Mouse (Mus musculus): ENCODE data around the gene Abhd14b.

Abhd14b gene

GRCm38 (mm10) chr9:106447348-106447747 is at the start of gene Abhd14b, which contains the start of gene Abhd14a:
Gene Abhd14b, plus strand, starts transcription at chr9:106447459.
Gene Abhd14a, minus strand, starts transcription at chr9:106447678.
- peak; percentile 82 to 85 for DNase-seq

- no peak for DNase-seq
Observed at GRCm38 (mm10) chr9:106397733-106398132, 49.5 kb upstream of the Abhd14b start.

GRCm38 (mm10) chr9:106398667-106399311 is 48.5 kb upstream of the Abhd14b start:
- no peak for DNase-seq

GRCm38 (mm10) chr9:106399808-106400207 is 47.5 kb upstream of the Abhd14b start:
- no peak for DNase-seq

GRCm38 (mm10) chr9:106402149-106402548 is 45.1 kb upstream of the Abhd14b start:
- no peak for DNase-seq

GRCm38 (mm10) chr9:106402607-106403375 is 44.5 kb upstream of the Abhd14b start:
- DNase-seq = no peak

- no peak for DNase-seq
Observed at GRCm38 (mm10) chr9:106405275-106405674, 42.0 kb upstream of the Abhd14b start.

- no peak for DNase-seq
Observed at GRCm38 (mm10) chr9:106406443-106407078, 40.7 kb upstream of the Abhd14b start.

GRCm38 (mm10) chr9:106409096-106409495 is 38.2 kb upstream of the Abhd14b start:
- DNase-seq = no peak

GRCm38 (mm10) chr9:106410086-106410650 is 37.1 kb upstream of the Abhd14b start:
- DNase-seq = no peak

- peak in 1 of 2 experiments; percentile 41 for DNase-seq
Observed at GRCm38 (mm10) chr9:106411091-106411594, 36.1 kb upstream of the Abhd14b start.

GRCm38 (mm10) chr9:106411729-106412128 is 35.5 kb upstream of the Abhd14b start:
- DNase-seq = no peak

GRCm38 (mm10) chr9:106412210-106412609 is 35.0 kb upstream of the Abhd14b start:
- DNase-seq = no peak

- no peak for DNase-seq
Observed at GRCm38 (mm10) chr9:106413606-106414005, 33.7 kb upstream of the Abhd14b start.

GRCm38 (mm10) chr9:106416826-106417225 is 30.4 kb upstream of the Abhd14b start:
- no peak for DNase-seq

GRCm38 (mm10) chr9:106417841-106418625 is 29.2 kb upstream of the Abhd14b start:
- peak in 1 of 2 experiments; percentile 38 for DNase-seq

- no peak for DNase-seq
Observed at GRCm38 (mm10) chr9:106420608-106421007, 26.7 kb upstream of the Abhd14b start.

- DNase-seq = no peak
Observed at GRCm38 (mm10) chr9:106421033-106421864, 26.0 kb upstream of the Abhd14b start.

GRCm38 (mm10) chr9:106421865-106422160 is 25.4 kb upstream of the Abhd14b start:
- peak; percentile 55 to 77 for DNase-seq

GRCm38 (mm10) chr9:106428719-106429220 is 18.5 kb upstream of the Abhd14b start:
- DNase-seq = no peak

Data from spleen, adult 18-20 months (tissue).